Mouse (Mus musculus) gastrocnemius, postnatal 25 days (tissue): ENCODE measurements around the gene Tln2. TPM values are rescaled to one million over a fixed set of nuclear protein-coding genes. Genes with fewer than 3 reads are reported as not detected.

Source experiments
- DNase-seq: peaks from one replicate; pipeline ENCODE4 v3.0.0; 2022
- microRNA-seq, 2 experiments: library from miRNA; unstranded; fragments of <30 nt; microRNA quantifications; one replicate each; pipeline ENCODE4 v1.2.0; 2021; ENCODE audit warnings: borderline replicate concordance in 2 of 2
- total RNA-seq, 2 experiments: library from RNA; stranded (reverse); gene quantifications; 1 replicate in 1 of 2; 2 replicates in 1 of 2; pipeline ENCODE4 v1.2.3; 2021

Gene Tln2
- total RNA-seq, 2 experiments from 2014 or later, result 77.1 to 100 TPM

- no peak for DNase-seq
Measured at GRCm38 (mm10) chr9:67209451-67209850, 350.1 kb downstream of the Tln2 start.

- DNase-seq, result no peak
Measured at GRCm38 (mm10) chr9:67208420-67208819, 351.1 kb downstream of the Tln2 start.

- DNase-seq, result no peak
Measured at GRCm38 (mm10) chr9:67205175-67205574, 354.3 kb downstream of the Tln2 start.

GRCm38 (mm10) chr9:67196609-67197008 is 362.9 kb downstream of the Tln2 start:
- no peak for DNase-seq

- no peak for DNase-seq
Measured at GRCm38 (mm10) chr9:67195306-67195705, 364.2 kb downstream of the Tln2 start.

GRCm38 (mm10) chr9:67191488-67192331 is 367.8 kb downstream of the Tln2 start:
- peak; percentile 74 for DNase-seq

- peak; percentile 52 for DNase-seq
Measured at GRCm38 (mm10) chr9:67187686-67188085, 371.8 kb downstream of the Tln2 start.

- no peak for DNase-seq
Measured at GRCm38 (mm10) chr9:67187182-67187581, 372.3 kb downstream of the Tln2 start.

GRCm38 (mm10) chr9:67184556-67184955 is 374.9 kb downstream of the Tln2 start:
- no peak for DNase-seq

GRCm38 (mm10) chr9:67183520-67183919 is 376.0 kb downstream of the Tln2 start:
- no peak for DNase-seq

GRCm38 (mm10) chr9:67182006-67182405 is 377.5 kb downstream of the Tln2 start:
- DNase-seq, result no peak

- DNase-seq, result no peak
Measured at GRCm38 (mm10) chr9:67178709-67179108, 380.8 kb downstream of the Tln2 start.

GRCm38 (mm10) chr9:67178203-67178602 is 381.3 kb downstream of the Tln2 start:
- no peak for DNase-seq

GRCm38 (mm10) chr9:67176073-67176472 is 383.4 kb downstream of the Tln2 start:
- DNase-seq, result no peak

GRCm38 (mm10) chr9:67173816-67174215 is 385.7 kb downstream of the Tln2 start:
- no peak for DNase-seq

- no peak for DNase-seq
Measured at GRCm38 (mm10) chr9:67173154-67173553, 386.3 kb downstream of the Tln2 start.

- no peak for DNase-seq
Measured at GRCm38 (mm10) chr9:67171409-67171808, 388.1 kb downstream of the Tln2 start.

GRCm38 (mm10) chr9:67170759-67171158 is 388.7 kb downstream of the Tln2 start:
- no peak for DNase-seq

GRCm38 (mm10) chr9:67170047-67170446 is 389.5 kb downstream of the Tln2 start:
- no peak for DNase-seq

Small RNAs within 50 kb of the gene (microRNA-seq; reads per million reads assigned to microRNA genes)
- 156 to 279 reads per million in 2 experiments for gene Mir190a

Other genes with a start within 250 kb of the Tln2 start
- gene C2cd4b, start 199.7 kb upstream of the Tln2 start, total RNA-seq, result under 1 TPM; 0.20 to 0.27 TPM